14 mouse cellular contexts compared by ENCODE assay signal in genomic region chr9:102861789-102862188, GRCm38 (mm10). TPM values are rescaled to one million over a fixed set of nuclear protein-coding genes. Genes with fewer than 3 reads are reported as not detected.
A peak's percentile ranks its signal among the peaks of the same experiment; 100 is the strongest.
DNase-seq lines count a peak whose midpoint lies in the region; ATAC-seq and TF ChIP-seq lines count a peak whose summit lies in the region.
"Had no signal": no experiment of that assay in that cellular context is flagged by ENCODE, and none has a peak within 500 bp of the region (broad histone marks: within the 10 kb centered on the region; RNA-seq: fewer than 3 reads in every experiment).

No protein-coding gene starts in this region.

- TF ChIP-seq EP300 in heart, adult 2 months (IDR thresholded peaks at IDR 0.05; ENCODE audit: insufficient read depth, low read depth, low read length): no peak

- no peak for TF ChIP-seq POLR2A in heart, adult 2 months (IDR thresholded peaks at IDR 0.05; ENCODE audit: insufficient read depth, low read depth, low read length)

- 0 out of 2 replicates have a peak, but pooled peaks cover 3% of the 10 kb centered on the region for H3K79me2 ChIP-seq in heart, adult 2 months (replicated peaks; ENCODE audit: control insufficient read depth, insufficient read depth, low read length)

- no peaks in the 10 kb centered on the region for H3K27me3 ChIP-seq in heart, embryonic 15.5 days
- H3K27me3 ChIP-seq in heart, adult 2 months (ENCODE audit: control insufficient read depth, insufficient read depth, low read length): no peaks in the 10 kb centered on the region
- no peaks in the 10 kb centered on the region for H3K27me3 ChIP-seq in embryonic facial prominence, embryonic 13.5 days
- H3K27me3 ChIP-seq: midbrain, embryonic 12.5 days; stomach, embryonic 15.5 days had no signal

- TF ChIP-seq CTCF in heart, adult 2 months (IDR thresholded peaks at IDR 0.05): no peak

- peak overlapping the region; percentile 77 for H3K27ac ChIP-seq in heart, embryonic 15.5 days
- no peak overlapping the region for H3K27ac ChIP-seq in heart, adult 2 months
- no peak overlapping the region for H3K27ac ChIP-seq in embryonic facial prominence, embryonic 13.5 days
- H3K27ac ChIP-seq: left cerebral cortex, adult 2 months; midbrain, embryonic 12.5 days had no signal

- peaks cover 64% of the 10 kb centered on the region for H3K4me1 ChIP-seq in heart, embryonic 15.5 days (replicated peaks)
- peaks cover 18% of the 10 kb centered on the region for H3K4me1 ChIP-seq in heart, adult 2 months (ENCODE audit: control insufficient read depth, insufficient read depth, low read length)
- H3K4me1 ChIP-seq in embryonic facial prominence, embryonic 13.5 days: peaks cover 71% of the 10 kb centered on the region

- H3K9ac ChIP-seq in heart, embryonic 15.5 days: no peak overlapping the region
- no peak overlapping the region for H3K9ac ChIP-seq in heart, adult 2 months (ENCODE audit: low read depth, low read length)
- 0 out of 2 replicates have a peak overlapping the region, but pooled peaks have one; percentile 4 for H3K9ac ChIP-seq in embryonic facial prominence, embryonic 13.5 days
- H3K9ac ChIP-seq: midbrain, embryonic 12.5 days; stomach, embryonic 15.5 days had no signal

- H3K4me2 ChIP-seq in heart, embryonic 15.5 days: no peak overlapping the region
- no peak overlapping the region for H3K4me2 ChIP-seq in embryonic facial prominence, embryonic 13.5 days
- H3K4me2 ChIP-seq: midbrain, embryonic 12.5 days; stomach, embryonic 15.5 days had no signal

- H3K36me3 ChIP-seq in heart, embryonic 15.5 days: no peaks in the 10 kb centered on the region
- no peaks in the 10 kb centered on the region for H3K36me3 ChIP-seq in heart, adult 2 months (ENCODE audit: control insufficient read depth, insufficient read depth, low read length)
- peaks cover 29% of the 10 kb centered on the region for H3K36me3 ChIP-seq in embryonic facial prominence, embryonic 13.5 days

- intact Hi-C loops in heart, adult 2 months (cut with DNase I): no loop called here

- H3K4me3 ChIP-seq in heart, embryonic 15.5 days: no peak overlapping the region
- no peak overlapping the region for H3K4me3 ChIP-seq in heart, adult 2 months
- no peak overlapping the region for H3K4me3 ChIP-seq in embryonic facial prominence, embryonic 13.5 days
- H3K4me3 ChIP-seq: left cerebral cortex, adult 2 months; midbrain, embryonic 12.5 days; stomach, embryonic 15.5 days had no signal

- no peaks in the 10 kb centered on the region for H3K9me3 ChIP-seq in heart, embryonic 15.5 days (replicated peaks)
- peaks cover 4% of the 10 kb centered on the region for H3K9me3 ChIP-seq in embryonic facial prominence, embryonic 13.5 days

- no peak for ATAC-seq in heart, embryonic 15.5 days (replicated peaks; ENCODE audit: insufficient number of reproducible peaks, insufficient read depth, low FRiP score, low read depth)
- ATAC-seq in embryonic facial prominence, embryonic 13.5 days (ENCODE audit: insufficient number of reproducible peaks, insufficient read depth, low FRiP score, low TSS enrichment, low read depth): no peak
- ATAC-seq: activated CD4-positive, CD25-positive, alpha-beta regulatory T cell, adult 4 months had no signal

- no peak for DNase-seq in heart, adult 2 months
- peak; percentile 70 for DNase-seq in kidney, adult 11 months
- DNase-seq in kidney, postnatal 25 days: peak; percentile 70 to 85
- DNase-seq in cerebellum, postnatal 36 days: no peak
- DNase-seq in gastrocnemius, postnatal 10 days: no peak
- DNase-seq in urinary bladder, postnatal 14 days (ENCODE audit: low spot score): no peak
- DNase-seq: lung, adult 2 months; thymus, postnatal 4 days had no signal

- WGBS in heart, embryonic 15.5 days: 61% methylated on average over 7 of the region's 7 CpGs
- 83% methylated on average over 7 of the region's 7 CpGs for WGBS in heart, adult 2 months
- WGBS in embryonic facial prominence, embryonic 13.5 days: 78% methylated on average over 7 of the region's 7 CpGs

RNA-seq across cellular contexts. Expression of gene Ryk, which starts 27.1 kb away (rescaled TPM):
- 18.7 and 20.3 TPM in 2 replicates for polyA plus RNA-seq in heart, embryonic 15.5 days (2015; fragmentation: Nextera tagmentation; extraction: Ambion mirVana)
- total RNA-seq in heart, adult 2 months (2021): 10 to 100 TPM; 38.1 to 39.7 TPM
- polyA plus RNA-seq in heart, adult 2 months (2012; rRNA removed): 31.5 and 45.1 TPM in 2 replicates
- 25.4 and 26.5 TPM in 2 replicates for polyA plus RNA-seq in embryonic facial prominence, embryonic 13.5 days (2015; fragmentation: Nextera tagmentation; extraction: Ambion mirVana)
- 10 to 100 TPM; 52.4 to 60.9 TPM for total RNA-seq in gastrocnemius, postnatal 10 days (2021)

Comparison
In these comparisons a context has a peak if more than half of its experiments do, and no peak if none do; other contexts are left out.
1. DNase-seq: peak in kidney, adult 11 months (single experiment) and kidney, postnatal 25 days (2 of 2); none in heart, adult 2 months (0 of 2), cerebellum, postnatal 36 days (0 of 2), gastrocnemius, postnatal 10 days (single experiment) and urinary bladder, postnatal 14 days (single experiment).